Mouse (Mus musculus): ENCODE data around the gene Trappc6b.

The Trappc6b gene

DNA sequence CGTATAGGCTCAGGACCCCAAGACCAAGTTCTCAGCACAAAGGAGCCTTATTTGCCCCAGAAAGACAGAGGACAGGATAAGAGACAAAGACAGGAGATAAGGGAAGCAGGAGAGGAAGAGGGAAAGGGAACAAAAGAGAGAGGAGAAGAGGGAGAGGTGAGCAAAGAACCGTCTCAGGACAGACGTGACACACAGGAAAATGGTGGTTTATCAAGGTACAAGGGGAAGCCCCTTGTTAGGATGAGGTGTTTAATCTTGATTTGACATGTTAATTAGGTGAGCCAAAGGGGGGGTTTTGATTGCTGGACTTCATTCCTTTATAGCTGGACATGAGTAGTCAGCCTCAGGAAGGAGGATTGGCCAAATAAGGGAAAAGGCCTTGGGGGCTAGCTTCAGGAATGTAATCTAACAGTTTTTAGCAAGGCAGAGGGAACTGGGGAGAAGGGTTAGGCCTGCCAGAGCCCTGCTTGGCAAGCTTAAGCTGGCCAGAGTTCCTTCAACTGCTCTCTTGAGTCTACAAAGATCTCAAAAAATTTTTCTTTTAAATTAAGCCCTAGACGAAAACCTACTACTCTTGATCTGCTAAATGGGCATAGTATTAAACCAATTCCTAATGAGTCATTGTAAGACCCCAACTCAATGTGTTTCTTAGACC, 5.9 kb downstream of the Trappc6b start:
- DNase-seq (ENCODE audit: low read depth, low spot score), result no peak

DNA sequence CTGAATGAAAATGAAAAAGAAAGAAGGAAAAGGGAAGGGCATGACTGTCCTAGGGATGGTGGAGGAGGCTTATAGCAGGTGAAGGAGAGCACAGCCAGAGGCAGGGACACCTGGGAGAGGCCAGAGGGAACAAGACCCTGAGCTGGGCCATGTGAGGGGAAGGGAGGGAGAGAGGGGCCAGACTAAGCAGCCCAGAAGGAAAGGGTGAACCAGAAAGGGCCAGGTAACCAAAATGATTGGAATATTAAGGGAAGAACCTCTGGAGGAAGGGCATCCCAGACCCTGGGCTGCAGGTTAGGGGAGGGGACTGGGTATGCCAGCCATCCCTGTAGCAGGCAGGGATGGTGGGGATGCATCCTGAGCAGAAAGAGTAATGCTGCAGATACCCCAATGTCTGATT, 7.3 kb downstream of the Trappc6b start:
- DNase-seq (ENCODE audit: low read depth, low spot score), result no peak

DNA sequence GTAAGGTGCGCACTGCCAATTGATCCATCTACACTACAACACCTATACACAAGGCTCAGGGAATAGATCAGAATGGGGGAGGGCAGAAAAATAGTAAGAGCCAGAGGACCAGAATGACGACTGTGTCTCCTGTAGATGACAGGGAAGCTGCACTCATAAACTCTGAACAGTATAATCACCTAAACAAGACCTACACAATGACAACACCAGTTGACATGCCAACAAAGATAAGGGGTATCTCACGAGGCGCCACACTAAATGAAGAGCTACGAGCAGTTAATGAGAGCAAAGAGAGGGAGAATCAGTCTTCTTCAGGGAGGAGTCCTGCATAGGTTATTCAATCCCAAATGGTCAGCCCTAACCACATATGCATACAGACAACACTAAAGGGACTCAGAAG, 8.1 kb downstream of the Trappc6b start:
- DNase-seq (ENCODE audit: low read depth, low spot score), result no peak

DNA sequence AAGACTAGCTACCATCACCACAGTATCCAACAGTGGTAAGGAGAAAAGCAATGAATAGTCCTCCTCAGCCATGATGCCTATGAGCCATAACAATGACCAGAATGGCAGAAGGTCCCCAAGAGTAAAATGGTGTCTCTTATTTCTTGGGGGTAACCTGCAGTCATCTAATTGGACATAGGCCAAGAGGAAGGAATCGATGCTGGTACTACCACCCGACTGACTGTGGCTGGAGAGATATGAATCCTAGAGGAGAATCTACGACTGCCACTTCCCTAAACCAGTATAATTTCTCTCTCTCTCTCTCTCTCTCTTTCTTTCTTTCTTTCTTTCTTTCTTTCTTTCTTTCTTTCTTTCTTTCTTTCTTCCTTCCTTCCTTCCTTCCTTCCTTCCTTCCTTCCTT, 8.8 kb downstream of the Trappc6b start:
- DNase-seq (ENCODE audit: low read depth, low spot score), result no peak

DNA sequence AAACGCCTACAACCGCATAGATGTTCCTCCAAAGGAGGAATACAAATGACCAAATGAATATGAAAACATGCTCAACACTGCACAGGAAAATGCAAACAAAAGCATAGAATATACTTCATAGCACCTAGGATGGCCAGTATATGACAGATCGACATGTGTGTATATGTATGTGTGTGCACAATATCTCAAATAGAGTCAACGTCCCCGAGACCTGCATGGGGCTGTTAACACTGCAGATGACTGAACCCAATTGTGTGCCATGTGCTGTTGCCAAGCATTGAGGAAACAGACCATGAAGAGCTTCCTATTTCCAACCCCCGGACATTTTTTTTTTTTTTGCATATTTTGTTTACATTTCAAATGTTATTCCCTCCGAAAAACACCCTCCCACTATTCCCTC, 20.4 kb downstream of the Trappc6b start:
- DNase-seq (ENCODE audit: low read depth, low spot score), result no peak

DNA sequence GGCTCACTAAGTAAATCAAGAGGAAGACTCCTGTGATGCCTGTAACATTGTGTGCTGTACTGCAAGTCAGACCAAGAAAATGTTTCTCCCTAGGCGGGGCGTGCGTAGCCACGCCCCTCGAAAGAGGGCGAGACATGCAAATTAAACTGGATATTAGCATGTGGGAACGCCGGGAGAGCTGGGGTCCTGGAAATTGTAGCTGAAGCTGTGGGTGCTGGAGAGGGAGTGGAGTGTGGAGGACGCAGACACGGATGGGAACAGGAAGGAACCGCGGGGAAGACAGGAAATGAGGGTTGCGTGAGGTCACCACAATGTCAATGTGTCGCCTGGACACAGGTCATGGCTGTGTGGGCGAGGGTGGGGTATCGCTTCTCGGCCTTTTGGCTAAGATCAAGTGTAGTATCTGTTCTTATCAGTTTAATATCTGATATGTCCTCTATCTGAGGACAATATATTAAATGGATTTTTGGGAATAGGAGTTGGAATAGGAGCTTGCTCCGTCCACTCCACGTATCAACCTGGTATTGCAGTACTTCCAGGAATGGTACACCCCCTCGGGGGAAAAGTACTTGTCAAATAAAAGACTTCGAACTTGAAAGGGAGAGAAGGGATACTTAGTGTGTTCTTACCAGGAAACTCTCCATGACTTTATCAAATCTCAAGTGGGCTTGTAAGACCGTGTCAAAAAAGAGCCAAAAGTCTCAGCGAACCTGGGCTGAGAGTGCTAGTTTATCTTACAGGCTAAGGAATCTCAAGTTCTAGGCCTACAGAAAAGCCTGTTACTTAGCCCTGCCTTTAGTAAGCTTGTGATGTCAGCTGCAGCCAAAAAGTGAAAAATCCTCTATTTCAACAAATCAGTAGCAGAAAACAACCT, 21.1 kb downstream of the Trappc6b start:
- peak; percentile 99 for DNase-seq (ENCODE audit: low read depth, low spot score)

DNA sequence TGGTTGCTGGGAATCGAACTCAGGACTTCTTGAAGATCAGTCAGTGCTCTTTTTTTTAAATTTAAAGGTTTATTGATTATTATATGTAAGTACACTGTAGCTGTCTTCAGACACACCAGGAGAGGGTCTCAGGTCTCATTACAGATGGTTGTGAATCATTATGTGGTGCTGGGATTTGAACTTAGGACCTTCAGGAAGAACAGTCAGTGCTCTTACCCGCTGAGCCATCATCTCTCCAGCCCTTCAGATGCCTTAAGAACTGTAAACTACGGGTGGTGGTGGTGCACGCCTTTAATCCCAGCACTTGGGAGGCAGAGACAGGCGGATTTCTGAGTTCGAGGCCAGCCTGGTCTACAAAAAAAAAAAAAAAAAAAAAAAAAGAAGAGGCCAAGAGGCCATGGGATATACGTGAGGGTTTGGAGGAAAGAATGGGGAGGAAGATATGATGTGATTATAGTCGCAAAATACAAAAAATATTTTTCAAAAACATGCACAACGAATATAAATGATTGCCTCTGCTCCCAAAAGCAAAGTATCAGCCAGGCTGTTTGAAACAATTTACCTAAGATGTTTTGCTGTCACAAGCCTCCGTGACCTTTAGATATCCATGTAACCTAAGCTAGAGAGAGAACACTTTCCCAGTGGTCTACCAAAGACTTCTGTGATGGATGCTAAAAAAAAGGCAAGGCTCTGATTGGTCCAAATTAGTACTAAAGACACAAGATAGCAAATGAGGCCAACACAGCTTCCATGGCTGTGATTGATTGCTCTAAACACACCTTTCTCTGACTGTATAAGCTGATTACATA, 21.9 kb downstream of the Trappc6b start:
- DNase-seq (ENCODE audit: low read depth, low spot score), result peak; percentile 89

DNA sequence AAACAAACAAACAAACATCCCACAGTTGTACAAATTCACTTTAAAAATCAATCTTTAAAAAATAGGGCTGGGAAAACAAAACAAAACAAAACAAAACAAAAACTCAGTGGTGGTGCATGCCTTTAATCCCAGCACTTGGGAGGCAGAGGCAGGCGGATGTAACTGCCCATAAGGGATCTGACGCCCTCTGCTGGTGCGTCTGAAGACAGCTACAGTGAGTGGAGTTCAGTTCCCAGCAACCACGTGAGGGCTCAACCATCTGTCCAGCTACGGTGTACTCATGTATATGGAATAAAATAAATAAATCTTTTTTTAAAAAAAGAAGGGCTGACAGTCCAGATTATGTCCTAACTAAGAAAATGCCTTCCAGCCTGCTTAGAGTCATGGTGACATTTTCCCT, 29.2 kb downstream of the Trappc6b start:
- DNase-seq (ENCODE audit: low read depth, low spot score), result peak; percentile 74

DNA sequence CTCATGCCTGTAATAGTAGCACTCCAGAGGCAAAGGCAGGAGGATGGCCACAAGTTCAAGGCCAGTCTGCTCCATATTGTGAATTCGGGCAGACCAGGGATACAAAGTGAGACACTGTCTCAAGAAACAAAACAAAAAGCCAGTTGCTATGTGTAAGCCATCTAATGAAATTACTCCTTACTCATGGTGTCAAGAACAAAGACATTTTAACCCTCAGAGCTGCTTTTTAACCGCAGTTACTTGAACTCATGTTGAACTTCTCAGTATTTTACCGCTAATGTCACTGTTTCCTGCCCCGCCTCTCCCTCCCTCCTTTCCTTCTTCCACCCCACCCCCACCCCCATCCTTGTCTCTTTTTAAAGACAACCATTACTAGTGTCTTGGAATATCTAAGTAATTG, 40.0 kb downstream of the Trappc6b start:
- DNase-seq (ENCODE audit: low read depth, low spot score), result no peak

DNA sequence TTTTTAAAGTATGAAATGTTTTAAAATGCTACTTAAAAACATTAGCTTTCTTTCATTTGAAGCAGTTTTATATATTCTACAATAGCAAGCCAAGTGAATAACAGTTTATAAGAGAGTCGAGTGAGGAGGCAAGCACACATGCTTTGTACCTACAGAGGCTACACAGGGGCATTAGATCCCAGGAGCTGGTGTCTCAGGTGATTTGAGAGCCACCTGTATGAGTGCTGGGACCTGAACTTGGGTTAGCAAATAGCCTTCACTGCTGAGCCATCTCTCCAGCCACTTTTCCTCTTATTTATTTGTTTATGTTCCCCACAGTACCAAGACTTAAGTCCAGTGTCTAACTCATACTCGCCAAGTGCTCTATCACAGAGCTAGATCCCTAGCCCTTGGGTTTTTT, 41.4 kb downstream of the Trappc6b start:
- DNase-seq (ENCODE audit: low read depth, low spot score), result no peak

DNA sequence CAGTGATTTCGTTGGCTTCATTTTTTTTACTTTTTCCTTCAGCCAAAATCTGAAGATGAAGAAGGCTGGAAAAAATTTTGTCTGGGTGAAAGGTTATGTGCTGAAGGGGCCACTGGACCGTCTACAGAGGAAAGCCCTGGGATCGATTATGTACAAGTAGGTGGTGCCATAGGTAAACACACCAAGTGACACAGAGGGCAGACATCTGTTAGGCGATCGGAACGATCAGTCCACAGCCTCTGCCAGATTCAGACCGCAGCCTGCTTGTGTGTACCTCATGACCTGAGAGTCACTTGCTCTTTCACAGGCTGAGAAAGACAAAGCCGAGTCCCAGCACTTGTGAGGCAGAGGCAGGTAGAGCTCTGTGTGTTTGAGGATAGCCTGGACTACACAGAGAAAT, 43.3 kb downstream of the Trappc6b start:
- DNase-seq (ENCODE audit: low read depth, low spot score), result no peak

DNA sequence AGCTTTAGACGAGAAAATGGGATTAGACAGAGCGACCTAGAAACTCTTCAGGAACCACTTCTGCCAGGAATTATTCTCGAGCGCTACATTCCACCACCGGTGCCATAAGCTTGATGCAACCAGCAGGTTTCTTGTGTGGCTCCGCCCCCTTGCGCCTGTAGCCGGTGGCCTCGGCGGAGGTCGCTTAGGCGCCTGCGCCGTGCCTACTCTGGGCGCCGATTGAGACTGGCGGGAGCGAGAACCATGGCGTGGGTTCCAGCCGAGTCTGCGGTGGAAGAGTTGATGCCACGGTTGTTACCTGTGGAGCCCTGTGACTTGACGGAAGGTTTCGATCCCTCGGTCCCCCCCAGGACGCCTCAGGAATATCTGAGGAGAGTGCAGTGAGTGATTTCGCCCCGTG, 48.0 kb downstream of the Trappc6b start, which contains the start of gene Gemin2:
Gene Gemin2, plus strand, starts transcription at position 160 of the 400 bp plus-strand sequence.
- DNase-seq (ENCODE audit: low read depth, low spot score), result peak; percentile 95

DNA sequence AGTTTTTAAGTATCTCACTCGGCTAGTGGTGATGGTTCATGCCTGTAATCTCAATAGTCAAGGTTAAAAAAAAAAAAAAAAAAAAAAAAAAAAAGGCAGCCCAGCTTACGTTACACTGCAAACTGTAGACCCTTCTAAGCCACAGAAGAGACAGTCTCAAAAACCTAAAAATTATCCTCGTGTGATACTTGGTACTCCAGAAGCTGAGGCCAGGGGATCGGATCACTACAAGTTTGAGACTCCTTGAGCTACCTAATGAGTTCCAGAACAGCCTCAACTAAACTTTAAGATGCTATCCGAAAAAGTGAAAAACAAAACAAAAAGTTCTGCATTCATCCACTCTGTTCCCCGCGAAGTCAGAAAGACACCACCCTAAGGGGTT, 48.6 kb downstream of the Trappc6b start:
- DNase-seq (ENCODE audit: low read depth, low spot score), result no peak

DNA sequence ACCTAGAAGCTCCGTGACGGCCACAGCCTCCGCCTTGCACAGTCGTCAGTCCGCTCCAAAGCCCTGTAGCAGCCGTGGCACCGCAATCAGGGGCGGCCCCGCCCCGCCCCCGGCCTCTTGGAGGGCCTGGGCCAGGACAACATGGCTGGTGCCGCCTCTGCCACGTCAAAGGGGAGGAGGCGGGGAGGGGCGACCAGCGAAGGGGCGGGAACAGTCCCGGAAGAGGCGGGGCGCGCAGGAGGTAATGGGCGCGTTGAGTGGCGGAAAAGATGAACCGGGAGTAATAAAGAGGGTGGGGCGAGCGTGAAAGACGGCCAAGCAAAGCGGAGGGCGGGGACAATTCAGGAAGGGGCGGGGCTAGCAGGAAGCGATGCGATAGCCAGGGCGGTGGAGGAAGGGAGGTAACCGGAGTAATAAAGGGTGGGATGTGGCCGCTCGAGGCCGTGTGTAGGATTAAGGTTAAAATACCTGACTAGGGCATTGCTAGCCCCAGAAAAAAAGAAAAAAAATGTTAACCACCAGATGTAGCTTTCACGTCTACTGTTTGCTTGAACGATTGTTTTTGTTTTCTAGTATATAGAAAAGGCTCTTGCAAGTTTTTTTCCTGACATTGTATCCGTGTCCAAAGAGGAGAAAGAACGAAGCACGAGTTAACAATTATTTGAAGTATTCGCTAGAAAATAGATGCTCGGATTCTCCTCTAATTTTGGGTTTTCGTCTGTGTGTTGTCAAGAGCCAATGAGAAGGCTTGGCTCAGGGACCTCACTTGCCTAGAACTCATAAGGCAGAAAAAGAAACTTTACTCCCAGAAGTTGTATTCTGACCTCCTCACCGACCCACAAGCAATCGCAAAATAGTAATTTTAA, 49.2 kb downstream of the Trappc6b start, which contains the start of gene Sec23a:
Gene Sec23a, minus strand, starts transcription at position 174 of the 866 bp plus-strand sequence.
- peak; percentile 98 for DNase-seq (ENCODE audit: low read depth, low spot score)

DNA sequence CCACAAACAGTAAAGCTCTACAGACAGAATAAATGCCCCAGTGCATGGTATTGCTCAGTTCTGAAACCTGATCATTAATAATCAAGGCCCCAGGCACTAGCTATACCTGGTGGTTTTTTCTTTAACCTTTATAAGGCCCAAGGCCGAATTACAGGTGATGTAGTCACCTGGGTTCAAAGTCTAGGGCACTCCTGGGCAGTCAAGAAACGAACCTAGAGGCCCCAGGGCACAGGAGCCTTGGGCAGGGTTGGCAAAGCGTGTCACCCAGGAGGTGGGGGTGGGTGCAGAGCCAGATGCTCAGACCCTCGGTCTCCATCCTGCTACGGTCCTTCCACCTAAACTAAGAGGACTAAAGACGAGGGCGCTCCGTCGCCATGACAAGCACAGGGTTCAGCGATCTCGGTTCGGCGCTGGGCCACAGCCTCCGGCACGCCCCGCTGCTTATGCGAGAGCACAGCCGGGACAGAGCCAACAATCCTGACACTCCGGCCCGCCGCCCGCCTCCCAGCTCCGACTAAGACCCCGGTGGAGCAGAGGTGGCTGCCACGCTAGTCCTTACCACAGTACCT, 49.9 kb downstream of the Trappc6b start:
- no peak for DNase-seq (ENCODE audit: low read depth, low spot score)

DNA sequence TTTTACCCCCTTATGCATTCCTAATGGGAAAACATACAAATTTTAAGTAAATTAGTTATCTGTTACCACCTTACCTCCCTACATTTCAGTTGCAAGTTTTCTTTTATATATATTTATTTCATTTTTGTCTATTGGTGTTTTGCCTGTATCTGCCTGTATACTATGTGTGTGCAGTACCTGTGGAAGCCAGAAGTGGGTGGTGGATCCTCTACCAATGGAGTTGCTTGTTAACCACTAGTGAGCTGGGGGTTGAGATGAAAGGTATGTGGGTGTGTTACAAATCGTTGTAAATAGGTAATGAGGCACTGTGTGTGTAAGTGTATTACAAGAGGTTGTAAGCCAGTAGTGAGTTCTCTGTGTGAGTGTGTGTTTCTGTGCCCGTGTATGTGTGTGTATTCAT, 50.8 kb downstream of the Trappc6b start:
- DNase-seq (ENCODE audit: low read depth, low spot score), result peak; percentile 71

Data from R1 (cell line).